Mouse (Mus musculus): ENCODE data around the gene Plekhh2.

DNA sequence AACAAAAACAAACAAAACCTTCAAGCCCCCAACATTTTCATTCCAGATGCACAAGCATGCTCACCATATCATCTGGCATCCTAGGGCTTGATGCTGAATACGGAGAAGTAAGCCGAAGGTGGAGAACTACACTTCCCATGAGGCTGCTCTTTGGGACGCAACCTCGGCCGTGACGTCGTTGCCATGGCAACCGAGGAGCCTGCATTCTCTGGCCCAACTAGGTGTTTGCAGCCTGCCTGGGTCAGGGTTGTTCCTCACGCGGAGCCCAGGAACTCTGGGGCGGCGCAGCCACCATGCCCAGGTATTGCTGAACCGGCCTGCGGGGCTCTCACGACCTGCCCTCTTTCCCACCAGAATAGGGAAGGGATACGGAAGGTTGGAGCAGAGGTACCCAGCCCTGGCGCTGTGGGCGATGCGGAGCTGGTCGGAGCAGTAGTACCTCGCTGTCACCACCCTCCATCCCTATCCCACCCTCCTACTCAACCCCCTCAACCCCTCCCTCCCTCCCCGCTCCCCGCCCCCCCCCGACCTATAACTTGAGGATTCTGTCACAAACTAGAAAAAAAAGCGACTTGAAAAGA lies 114.7 kb downstream of the Plekhh2 start, which contains the start of gene Dync2li1:
- no peak for TF ChIP-seq EP300 (IDR thresholded peaks at IDR 0.05; ENCODE audit: low read depth)
- TF ChIP-seq CTCF (IDR thresholded peaks at IDR 0.05; ENCODE audit: low read depth), result no peak

Data from liver, embryonic 14.5 days (tissue).